Mouse (Mus musculus): ENCODE measurements around the gene Baiap3.

The Baiap3 gene

DNA sequence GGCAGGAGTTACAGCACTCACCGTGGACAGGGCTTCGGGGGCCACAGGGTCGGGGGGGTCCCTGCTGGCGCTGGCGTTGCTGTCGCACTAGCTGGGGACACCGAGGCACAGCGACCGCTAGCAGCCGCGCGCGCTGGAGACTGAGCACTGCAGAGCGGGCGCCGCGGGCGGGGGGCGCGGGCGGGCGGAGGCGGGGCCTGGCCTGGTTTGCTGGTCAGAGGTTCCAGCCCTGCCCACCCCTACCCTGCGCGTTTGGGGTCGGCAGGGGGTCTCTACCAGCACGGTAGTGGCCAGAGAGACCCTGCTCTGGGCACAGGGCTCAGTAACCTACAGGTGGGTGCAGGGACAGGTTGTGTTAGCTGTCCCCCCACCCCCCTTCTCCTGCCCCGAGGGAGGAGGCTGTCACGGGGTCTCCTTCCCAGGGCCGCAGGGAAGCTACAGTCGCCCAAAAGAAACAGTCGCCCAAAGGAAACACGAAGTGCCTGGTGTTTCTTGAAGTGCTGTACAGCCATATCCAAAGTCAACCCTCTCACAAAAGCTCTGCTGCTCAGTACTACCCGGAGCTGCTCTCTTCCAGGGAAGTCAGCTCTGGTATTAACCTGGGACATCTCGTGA is at the start of gene Baiap3:
Gene Baiap3, minus strand, starts transcription at position 225 of the 615 bp plus-strand sequence.
- in situ Hi-C loops (cut with MboI; ENCODE audit: unreplicated experiment in 2 of 2) = no loop called here

DNA sequence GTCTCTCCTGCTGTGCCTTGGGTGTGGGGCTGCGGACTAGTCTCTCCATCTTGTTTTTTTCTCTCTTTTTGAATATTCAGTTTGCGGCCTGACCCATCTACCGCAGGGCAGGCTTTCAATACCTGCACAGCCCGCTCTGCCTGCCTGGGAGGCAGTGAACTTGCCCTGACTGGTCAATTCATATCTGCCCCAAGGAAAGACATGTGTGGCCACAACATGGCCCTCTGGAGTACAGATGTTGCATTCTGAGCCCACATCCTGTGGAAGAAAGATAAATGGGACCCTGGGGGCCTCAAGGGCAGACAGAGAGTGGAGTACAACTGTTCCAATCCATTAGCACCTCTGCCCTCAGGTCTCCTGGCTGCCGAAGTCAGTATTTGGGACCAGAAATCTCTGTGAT is 41.9 kb upstream of the Baiap3 start, which contains the start of gene Prss34:
Gene Prss34, plus strand, starts transcription at position 301 of the 400 bp plus-strand sequence.
- in situ Hi-C loops (cut with MboI; ENCODE audit: unreplicated experiment in 2 of 2) = no loop called here

DNA sequence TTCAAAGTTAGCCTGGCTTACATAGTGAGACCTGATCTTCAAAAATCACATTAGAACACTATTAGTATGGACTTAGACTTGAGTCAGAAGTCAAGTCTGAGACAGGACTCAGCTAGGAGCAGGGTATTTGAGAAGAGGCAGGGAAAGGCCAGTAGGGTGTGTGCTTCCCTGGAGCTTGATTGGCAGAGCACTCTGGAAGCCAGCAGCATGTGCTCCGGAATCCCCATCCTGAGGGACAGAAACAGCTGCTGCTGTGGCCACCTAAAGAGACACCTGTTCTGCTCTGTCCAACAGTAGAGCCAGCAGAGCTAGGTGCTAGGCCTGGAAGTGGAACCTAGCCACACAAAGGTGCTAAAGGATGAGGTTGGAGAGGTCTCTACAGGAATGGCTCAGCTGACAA is 37.9 kb upstream of the Baiap3 start:
- in situ Hi-C loops (cut with MboI; ENCODE audit: unreplicated experiment in 2 of 2) = no loop called here

DNA sequence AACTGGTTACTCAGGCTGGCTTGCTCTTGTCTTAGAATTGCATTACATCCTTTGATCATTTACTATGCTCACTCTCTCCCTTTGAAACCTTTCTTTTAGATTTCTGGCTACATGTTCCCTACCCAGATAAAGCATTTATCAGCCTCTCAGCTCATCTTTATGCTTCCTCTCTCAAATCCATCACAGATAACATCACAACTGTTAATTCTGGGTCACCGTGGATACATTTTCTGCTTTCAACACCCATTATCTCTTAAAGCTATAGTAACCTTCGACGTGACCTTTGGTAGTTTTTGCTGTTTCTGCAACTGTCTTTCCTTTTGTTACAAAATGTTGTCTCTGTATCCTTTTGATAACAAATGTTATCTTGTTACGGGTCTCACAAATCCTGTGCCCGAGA is 37.3 kb upstream of the Baiap3 start:
- in situ Hi-C loops (cut with MboI; ENCODE audit: unreplicated experiment in 2 of 2) = no loop called here

DNA sequence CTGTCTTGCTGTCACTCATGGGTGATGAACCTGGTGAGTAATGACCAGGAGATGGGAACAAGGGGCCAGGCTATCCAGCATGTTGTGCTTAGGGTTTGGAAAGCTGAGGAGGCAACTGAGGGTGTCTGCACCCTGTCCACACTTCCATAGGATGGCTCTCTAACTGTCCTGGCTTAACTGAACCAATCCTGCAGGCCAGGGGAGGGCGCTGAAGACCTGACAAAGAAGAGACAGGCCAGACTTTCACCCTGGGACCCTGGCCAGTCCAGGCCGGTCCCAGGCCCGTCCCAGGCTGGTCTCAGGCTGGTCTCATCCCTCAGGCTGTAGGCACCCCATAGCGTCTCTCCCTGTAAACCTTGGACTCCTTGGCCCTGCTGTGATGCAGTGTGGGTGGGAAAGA is 34.2 kb upstream of the Baiap3 start:
- in situ Hi-C loops (cut with MboI; ENCODE audit: unreplicated experiment in 2 of 2) = no loop called here

DNA sequence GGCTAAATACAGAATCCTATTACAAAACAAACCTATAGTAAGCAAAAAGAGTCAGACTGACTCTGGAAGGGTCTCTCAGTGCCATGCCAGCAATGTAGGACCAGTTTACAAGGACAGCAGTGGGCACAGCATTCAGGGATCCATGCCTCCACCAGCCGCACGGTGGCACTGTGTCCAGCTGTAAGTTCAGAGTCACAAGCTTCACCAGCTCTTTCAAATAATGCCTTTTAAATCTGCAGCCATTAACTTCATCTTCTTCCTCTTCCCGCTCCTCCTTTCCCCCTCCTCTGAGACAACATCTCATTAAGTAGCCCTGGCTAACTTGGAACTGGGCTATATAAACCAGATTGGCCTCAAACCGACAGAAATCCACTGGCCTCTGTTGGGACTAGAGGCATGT is 32.7 kb upstream of the Baiap3 start:
- in situ Hi-C loops (cut with MboI; ENCODE audit: unreplicated experiment in 2 of 2) = loop anchor here (5.0 to 10.0 kb wide), 4 partner anchors 73 to 352 kb away; partner anchors contain the start of genes Mapk8ip3 (in 1 of the 2) and Ptx4 (in 1 of the 2)

DNA sequence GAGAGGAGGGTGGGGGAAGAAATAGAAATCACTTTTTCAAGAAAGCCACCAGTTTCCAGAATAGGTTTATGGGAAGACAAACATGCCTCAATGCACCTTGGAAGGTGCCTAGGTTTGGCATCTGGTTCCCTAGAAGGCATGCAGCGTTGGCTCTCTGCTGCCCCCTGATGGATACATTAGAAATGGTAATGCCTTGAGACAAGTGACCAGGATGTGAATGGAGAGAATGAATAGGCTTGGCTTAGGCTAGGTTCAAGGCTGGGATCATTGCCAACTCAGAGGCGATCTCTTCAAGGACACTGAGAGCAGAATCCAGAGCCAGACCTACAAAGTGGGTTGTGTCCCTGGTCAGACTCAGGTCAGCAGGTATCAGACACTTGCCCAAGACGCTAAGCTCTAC is 28.9 kb upstream of the Baiap3 start:
- in situ Hi-C loops (cut with MboI; ENCODE audit: unreplicated experiment in 2 of 2) = loop anchor here (5.0 to 10.0 kb wide), 4 partner anchors 77 to 348 kb away; partner anchors contain the start of genes Mapk8ip3 (in 1 of the 2) and Ptx4 (in 1 of the 2)

DNA sequence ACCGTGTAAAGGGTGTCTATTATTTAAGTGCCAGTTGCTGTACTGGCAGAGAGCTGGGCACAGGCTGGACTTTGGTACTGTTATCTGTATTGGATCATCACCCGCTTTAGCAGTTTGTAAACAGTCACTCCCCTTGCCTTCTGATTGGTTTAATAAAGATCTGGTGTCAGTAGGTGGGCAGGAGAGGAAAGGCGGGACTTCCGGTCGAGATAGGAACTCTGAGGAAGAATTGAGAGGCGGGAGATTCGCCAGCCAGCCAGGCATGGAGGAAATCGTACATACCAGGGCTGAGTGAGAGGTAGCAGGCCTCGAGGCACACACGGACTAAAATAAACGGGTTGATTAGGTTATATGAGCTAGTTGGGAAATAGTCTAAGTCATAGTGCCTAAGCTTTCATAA is 26.0 kb upstream of the Baiap3 start:
- in situ Hi-C loops (cut with MboI; ENCODE audit: unreplicated experiment in 2 of 2) = loop anchor here in 1 of 2 experiments (10.0 kb wide), 1 partner anchor 247 kb away; no protein-coding TSS in a partner anchor

DNA sequence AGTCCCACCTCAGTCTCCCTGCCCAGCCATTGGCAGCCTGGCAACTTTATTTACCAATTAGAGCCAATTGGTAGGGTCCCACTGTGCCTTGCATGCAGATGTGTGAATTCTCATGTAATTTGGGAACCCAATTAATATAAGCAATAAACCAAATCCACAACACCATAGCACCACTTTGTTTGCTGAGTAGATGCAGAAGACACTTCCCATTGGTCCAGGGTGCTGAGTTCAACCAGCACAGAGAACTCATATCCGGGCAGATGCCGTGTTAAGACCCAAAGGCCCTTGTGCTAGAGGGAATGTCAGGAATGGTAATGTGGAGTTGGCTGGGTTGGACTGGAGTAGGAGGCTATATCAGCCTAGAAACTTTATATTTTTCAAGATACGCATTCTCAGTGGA is 19.7 kb upstream of the Baiap3 start:
- in situ Hi-C loops (cut with MboI; ENCODE audit: unreplicated experiment in 2 of 2) = loop anchor here in 1 of 2 experiments (5.0 kb wide), 2 partner anchors 94 to 154 kb away; partner anchors contain the start of genes BC003965 and Ptx4

DNA sequence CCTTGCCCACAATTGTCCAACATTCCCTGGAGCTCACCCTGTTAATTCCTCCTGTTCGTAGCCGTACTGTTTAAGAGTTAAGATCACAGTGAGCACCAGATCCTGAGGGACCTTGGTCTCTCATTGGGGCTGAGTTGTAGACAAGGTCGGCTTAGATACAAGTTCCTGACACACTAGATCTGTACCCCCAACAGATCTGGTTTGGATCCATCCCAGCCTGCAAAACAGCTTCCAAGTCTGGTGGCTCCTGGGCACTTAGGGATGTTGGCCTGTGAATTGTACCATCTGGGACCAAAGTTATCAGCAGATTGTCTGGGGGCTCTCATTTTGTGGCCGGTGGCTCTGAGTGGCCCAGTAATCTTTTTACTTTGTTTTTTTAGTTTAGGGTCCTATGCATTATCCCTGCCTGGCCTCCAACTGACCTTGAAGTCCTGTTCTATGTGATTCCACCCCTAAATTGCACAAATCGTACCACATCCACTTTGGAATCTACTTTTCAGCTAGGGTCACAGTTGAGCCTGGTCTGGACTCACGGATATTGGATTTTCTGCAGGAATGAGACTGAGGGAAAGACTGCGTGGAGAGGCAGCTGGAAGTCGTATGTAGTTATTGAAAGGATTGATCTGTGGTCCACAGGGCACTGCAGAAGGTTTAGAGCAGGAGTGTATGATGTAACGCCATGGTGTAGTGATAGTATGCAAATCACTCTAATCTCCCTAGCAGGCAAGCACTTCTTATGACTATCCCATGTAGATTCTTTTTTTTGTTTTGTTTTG is 18.6 kb upstream of the Baiap3 start, which contains the start of gene Ube2i:
Gene Ube2i, minus strand, starts transcription at position 52 of the 776 bp plus-strand sequence.
- in situ Hi-C loops (cut with MboI; ENCODE audit: unreplicated experiment in 2 of 2) = loop anchor here (5.0 kb wide), 3 partner anchors 87 to 152 kb away; partner anchors contain the start of genes BC003965 (in 1 of the 2), Ptx4 (in 1 of the 2) and Unkl (in 1 of the 2)

DNA sequence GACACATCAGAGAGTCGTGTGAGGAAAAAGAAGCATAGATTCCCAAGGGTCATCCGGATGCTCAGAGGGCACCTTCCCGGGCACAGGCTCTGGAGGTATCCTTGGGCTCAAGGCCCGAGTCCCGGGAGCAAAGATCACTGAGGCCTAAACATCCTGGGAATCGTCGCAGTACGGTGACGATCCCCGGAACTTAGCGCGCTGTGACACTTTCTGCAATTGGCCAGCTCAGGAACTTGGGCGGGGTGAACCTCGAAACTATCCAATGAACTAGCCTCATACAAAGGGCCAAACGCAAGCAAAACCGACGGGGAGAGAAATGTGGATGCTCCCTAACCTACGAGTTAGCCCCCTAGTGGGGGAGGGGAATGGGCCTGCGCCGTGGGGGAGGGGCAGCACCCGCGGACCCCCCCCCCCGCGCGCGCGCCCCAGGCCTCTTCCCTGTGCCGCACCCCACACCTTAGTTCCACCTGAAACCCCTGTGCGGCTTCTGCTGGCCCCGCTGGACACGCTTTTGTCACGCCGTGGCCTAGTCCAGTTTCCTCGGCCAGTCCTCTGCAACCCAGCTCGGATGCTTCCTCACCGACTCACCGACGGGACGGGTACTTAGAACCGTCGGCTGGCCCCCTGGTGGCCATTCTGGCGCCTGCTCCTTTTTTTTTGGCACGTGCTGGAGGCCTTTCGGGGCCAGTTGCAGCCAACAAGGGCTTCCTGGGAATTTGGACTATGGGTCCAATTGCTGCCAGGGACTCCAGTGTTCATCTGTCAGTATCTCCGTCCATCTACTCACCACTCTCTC is 17.7 kb upstream of the Baiap3 start:
- in situ Hi-C loops (cut with MboI; ENCODE audit: unreplicated experiment in 2 of 2) = loop anchor here in 1 of 2 experiments (5.0 kb wide), 1 partner anchor 87 kb away; the partner anchor contains the start of gene Unkl

DNA sequence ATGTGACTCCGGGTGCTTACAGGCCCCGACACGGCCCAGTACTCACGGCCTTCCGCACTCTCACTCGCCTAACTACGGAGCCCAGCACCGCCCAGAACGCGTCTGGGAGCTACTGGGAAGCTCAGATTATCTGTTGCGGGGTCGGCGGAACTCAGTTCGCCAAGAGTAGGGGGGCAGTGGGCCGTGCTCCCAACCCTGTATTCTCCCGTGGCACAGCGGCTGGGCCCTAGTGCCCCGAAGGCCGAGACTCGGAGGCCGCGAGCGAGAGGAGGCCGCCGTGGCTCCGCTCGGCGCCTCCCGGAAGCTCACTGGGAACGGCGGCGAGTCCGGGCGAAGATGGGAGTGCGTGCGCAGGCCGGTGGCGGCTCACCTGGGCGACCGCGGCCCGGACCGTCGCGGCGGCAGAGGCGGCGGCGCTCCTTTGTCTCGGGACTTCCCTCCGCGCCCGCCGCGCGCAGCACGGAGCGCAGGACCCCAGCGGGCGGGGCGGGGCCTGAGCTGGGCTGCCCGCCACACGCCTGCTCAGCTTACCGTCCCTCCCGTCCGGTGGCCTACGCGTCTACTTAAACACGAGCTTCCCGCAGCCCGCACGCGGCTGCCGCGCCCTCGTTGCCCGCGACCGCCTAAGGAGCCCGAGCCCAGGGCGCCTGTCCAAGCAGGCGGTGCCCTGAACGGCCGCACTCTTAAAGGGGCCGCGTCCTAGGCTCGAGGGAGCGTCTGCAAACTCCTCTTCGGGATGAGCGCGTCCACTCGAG is 17.0 kb upstream of the Baiap3 start:
- in situ Hi-C loops (cut with MboI; ENCODE audit: unreplicated experiment in 2 of 2) = loop anchor here in 1 of 2 experiments (5.0 kb wide), 1 partner anchor 86 kb away; the partner anchor contains the start of gene Unkl

DNA sequence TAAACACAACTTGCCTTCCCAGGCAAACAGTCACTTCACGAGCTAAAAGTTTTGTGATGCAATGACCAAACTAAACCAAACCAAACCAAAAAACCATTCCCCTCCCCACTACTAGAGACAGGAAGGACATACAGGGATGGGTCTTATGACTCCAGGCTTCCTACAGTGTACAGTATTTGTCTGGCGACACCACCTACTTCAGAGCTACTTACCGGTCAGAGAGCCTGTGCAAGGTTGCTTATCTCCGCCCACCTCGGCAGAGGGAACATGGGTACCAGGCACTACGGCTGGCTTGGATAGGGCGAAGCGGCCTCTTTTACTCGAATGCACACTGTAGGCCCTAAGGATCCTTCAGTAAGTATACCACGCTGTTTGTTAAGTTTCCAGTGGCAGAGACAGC is 16.2 kb upstream of the Baiap3 start:
- in situ Hi-C loops (cut with MboI; ENCODE audit: unreplicated experiment in 2 of 2) = loop anchor here in 1 of 2 experiments (5.0 kb wide), 1 partner anchor 85 kb away; the partner anchor contains the start of gene Unkl

DNA sequence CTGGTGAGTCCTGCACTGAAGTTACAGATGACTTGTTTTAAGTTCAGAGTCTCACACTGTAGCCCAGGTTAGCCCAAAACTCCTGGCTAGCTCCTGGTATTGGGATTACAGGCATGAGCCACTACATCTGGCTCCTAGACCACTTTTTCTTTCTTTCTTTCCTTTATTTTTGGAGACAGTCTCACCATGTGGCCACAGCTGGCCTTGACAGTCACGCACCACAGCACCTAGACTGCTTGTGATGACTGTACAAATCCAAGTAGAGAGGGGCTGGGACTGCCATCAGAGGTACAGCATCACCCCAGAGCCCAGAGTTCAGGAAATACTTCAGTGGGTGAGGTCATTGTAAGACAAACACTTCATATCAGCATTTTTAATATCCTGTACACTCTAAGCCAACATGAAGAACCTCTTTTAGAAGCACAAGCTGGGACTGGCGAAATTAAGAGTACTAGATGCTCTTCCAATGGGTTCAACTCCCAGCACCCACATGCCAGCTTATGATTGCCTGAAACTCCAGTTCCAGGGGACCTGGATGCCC is 14.7 kb upstream of the Baiap3 start:
- in situ Hi-C loops (cut with MboI; ENCODE audit: unreplicated experiment in 2 of 2) = loop anchor here in 1 of 2 experiments (5.0 kb wide), 1 partner anchor 84 kb away; the partner anchor contains the start of gene Unkl

DNA sequence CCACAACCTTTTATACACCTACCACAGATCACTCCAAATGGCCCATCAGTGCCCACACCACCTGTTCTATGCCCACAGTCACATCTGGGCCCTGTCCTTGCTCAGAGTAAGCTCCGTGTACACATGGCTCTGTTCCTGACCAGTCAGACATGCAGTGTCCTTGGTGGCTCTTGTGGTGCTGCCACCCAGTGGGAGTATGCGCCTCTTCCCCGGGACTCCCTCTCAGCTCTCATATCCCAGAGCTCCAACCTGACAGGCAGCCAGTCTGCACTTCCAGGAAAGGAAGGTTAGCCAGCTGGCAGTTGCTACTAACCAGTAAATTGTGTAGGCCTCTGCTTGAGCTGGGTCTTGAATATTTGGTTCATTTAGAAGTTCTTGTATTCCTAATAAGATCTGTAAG is 8.3 kb upstream of the Baiap3 start:
- in situ Hi-C loops (cut with MboI; ENCODE audit: unreplicated experiment in 2 of 2) = no loop called here

DNA sequence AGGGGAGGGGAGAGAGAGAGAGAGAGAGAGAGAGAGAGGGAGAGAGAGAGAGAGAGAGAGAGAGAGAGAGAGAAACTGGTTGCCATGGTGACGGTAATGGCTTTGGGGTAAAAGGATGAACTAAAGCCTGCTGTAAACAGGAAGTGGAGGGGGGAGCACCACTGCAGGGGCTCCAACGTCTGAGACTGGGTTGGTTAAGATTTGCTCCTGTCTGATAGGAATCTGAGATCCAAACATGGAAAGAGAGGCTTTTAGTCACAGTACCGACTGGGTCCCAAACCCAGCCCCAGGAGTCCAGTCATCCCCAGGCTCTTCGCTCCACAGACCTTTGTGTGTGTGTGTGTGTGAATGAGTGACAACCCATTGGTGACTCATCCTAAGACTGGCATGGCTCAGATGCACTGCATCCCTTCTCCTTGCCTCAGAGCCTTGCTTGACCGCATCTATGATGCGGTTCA is 1.7 kb upstream of the Baiap3 start:
- in situ Hi-C loops (cut with MboI; ENCODE audit: unreplicated experiment in 2 of 2) = no loop called here

DNA sequence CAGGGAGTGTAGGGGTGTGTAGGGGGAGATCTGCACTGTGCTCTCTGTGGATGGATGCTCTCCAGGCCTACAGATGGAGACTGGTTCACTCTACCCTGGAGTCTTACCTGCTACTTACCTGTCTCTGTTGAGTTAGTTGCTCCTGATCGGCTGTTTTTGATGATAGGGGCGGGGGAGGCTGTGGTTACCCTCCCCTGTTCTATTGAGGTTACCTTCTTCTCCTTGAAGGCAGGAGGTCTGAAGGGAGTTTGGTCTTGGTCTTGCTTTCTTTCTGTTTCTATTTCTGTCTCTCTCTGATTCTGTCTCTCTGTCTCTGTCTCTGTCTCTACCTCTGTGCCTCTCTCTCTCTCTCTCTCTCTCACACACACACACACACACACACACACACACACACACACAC is 1.1 kb downstream of the Baiap3 start:
- in situ Hi-C loops (cut with MboI; ENCODE audit: unreplicated experiment in 2 of 2) = no loop called here

DNA sequence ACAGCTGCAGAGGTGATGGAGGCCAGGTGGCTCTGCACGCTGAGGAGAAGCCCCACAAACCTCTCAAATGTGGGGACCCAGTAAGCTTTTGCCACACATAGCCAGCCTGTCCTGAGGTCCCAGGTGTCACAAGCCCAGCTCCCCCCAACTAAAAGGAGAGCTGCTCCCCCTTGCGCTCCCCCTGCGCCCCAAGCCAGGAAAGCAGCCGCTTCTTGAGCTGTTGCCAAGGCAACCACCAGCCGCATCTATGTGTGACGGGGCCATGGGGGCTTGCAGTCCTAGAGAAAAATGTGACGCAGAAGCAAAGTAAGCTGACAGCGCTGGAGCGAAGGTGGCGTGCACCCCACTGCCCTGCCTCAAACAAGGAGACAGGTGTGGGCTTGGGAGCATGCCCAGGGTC is 2.4 kb downstream of the Baiap3 start:
- in situ Hi-C loops (cut with MboI; ENCODE audit: unreplicated experiment in 2 of 2) = no loop called here

DNA sequence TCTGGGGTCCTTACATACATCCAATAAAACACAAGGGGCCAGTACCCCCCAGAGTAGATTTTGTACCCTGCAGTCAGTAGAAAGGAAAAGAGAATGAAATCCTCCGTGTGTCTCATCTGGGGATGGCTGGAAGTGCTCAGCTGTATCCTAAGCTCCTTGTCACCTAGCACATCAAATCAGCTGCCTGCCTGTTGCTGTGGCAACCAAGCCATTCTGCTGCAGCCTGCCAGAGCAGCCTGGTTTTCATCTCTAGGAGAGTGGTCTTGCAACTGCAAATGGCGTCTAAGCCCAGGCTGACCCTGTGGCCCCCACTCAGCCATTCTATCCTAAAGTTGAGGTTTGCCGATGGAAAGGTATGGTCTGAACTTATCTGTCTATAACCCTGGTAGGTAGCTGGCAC is 3.5 kb downstream of the Baiap3 start:
- in situ Hi-C loops (cut with MboI; ENCODE audit: unreplicated experiment in 2 of 2) = no loop called here

Data from v-Abl transformed pro-B cells (cell line).